Mouse (Mus musculus): Measurements from ENCODE around the gene Fbxo9.
A peak's percentile ranks its signal among the peaks of the same experiment; 100 is the strongest.
"Not testable (repeated sequence)": the region's sequence is repeated elsewhere in the genome, so short reads cannot be mapped to it uniquely, and the experiment has no call there.

Fbxo9 gene

GRCm38 (mm10) chr9:78107912-78108795 is 711 bp downstream of the Fbxo9 start:
- DNase-seq: peak; percentile 79

GRCm38 (mm10) chr9:78107582-78107911 is 1.3 kb downstream of the Fbxo9 start:
- DNase-seq: no peak

DNA sequence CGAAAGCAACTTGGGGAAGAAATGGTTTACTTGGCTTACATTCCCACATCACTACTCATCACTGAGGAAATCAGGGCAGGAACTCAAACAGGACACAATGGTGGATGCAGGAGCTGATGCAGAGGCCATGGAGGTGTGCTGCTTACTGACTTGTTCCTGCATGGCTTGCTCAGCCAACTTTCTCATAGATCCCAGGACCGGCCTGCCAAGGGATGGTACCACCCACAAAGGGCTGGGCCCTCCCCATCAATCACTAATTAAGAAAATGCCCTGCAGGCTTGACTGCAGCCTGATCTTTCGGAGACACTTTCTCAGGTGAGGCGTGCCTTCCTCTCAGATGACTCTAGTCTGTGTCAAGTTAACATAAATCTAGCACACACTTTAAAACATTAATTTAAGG is 2.0 kb downstream of the Fbxo9 start:
- no peak for DNase-seq

DNA sequence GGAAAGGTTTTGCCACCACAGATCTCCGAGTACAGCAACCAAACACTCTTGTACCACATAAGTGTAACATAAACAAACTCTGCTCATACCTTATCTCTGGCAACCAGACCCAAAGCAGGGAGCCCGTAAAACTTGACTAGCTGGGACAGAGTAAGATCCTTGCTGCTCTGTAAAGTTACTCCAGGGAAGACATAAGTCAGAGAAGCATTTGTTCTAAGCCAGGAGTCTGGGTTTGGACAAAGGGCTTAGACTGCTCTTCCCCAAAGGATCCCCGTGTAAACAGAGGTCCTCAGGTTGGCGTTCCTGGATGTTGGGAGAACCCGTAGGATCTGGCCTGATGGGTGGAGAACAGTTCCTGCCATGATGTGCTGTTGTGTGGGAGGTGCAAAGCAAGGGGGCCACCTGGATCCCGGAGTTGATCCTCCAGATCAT is 3.3 kb downstream of the Fbxo9 start:
- DNase-seq: no peak

DNA sequence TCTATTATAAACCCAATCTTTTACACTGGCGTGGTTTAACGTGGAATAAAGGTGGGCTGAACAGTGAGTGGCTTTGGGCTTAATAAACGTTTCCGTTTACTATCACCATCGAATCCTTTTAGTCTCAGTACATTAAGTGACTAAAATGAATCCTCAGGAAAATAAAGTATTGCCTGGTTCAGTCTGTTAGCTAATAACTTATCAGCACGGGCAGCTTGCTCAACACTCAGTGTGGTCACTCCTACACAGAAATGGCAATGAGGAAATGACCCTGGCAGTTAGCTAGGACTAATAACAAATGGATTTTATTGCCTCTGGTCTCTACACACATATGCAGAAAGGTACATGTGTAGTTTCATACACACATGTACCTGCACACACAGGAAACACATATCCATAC is 3.9 kb downstream of the Fbxo9 start:
- DNase-seq: no peak

- DNase-seq: no peak
Observed at GRCm38 (mm10) chr9:78103965-78104560, 4.8 kb downstream of the Fbxo9 start.

- no peak for DNase-seq
Observed at GRCm38 (mm10) chr9:78101431-78101830, 7.4 kb downstream of the Fbxo9 start.

- no peak for DNase-seq
Observed at GRCm38 (mm10) chr9:78100956-78101355, 7.9 kb downstream of the Fbxo9 start.

GRCm38 (mm10) chr9:78096376-78096775 is 12.5 kb downstream of the Fbxo9 start:
- DNase-seq: no peak

DNA sequence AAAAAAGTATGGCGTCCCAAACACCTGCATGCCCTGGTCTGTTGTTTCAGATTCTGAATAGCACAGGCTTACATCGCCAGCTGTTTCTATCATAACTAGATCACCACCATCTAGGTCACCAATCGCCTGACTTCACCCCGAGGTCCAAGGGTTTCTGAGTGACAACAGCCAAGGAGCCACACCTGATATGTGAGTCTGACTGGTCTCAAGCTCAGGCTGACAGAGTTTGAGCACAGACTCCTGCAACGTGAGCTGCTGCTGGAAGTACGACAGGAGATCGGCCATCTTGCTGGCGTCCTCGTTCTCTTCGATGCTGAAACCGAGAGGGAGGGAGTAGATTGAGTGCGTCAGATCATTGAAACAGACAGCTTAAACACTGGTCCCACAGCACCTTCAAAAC is 13.2 kb downstream of the Fbxo9 start:
- no peak for DNase-seq

DNA sequence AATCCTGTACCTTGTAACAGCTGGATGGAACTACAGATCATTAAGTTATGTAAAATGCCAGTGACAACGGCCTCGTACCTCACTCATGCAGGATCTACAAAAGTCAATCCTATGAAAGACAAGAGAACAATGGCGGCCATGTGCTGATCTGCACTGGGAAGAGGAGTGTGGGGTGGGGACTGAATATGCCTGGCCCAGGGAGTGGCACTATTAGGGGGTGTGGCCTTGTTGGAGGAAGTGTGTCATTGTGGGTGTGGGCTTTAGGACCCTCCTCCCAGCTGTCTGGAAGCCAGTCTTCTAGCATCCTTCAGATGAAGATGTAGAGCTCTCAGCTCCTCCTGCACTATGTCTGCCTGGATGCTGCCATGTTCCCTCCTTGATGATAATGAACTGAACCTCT is 18.3 kb downstream of the Fbxo9 start:
- DNase-seq: no peak

- no peak for DNase-seq
Observed at GRCm38 (mm10) chr9:78089906-78090305, 19.0 kb downstream of the Fbxo9 start.

- DNase-seq: no peak
Observed at GRCm38 (mm10) chr9:78088971-78089370, 19.9 kb downstream of the Fbxo9 start.

DNA sequence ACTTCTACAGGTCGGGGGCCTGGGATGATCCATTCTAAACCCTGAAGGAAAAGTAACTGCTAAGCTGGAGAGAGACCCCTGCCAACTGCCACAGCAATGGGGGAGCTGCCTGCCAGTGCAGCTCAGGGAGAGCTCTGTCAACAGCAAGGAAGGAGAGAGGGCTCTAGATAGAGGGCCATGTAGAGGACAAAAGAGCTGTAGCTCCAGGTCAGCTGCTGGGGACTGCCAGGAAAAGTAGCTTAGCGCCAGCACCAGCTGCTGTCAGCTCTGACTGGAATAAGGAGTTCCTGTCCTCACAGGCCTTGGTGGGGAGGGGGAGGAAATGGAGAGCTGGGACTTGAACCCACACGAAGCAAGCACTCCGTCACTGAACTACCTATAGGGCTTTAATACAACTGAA is 20.3 kb downstream of the Fbxo9 start:
- no peak for DNase-seq

DNA sequence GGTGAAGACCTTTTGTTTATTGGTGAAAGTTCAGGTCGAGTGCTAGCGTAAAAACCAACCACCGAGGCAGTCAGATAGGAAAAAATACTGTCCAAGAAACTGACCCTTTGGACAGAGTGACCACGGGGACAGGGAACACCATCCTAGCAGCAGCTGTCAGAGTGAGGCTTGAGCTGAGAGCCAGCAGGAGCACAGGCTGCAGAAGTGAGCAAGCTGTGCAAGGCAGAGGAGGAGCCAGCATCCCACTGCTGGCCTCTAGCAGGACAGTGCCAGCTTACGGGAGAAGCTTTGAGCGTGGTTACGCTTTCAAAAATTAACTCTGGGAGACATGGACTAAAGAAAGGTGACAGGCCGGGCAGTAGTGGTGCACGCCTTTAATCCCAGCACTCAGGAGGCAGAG is 21.1 kb downstream of the Fbxo9 start:
- no peak for DNase-seq

DNA sequence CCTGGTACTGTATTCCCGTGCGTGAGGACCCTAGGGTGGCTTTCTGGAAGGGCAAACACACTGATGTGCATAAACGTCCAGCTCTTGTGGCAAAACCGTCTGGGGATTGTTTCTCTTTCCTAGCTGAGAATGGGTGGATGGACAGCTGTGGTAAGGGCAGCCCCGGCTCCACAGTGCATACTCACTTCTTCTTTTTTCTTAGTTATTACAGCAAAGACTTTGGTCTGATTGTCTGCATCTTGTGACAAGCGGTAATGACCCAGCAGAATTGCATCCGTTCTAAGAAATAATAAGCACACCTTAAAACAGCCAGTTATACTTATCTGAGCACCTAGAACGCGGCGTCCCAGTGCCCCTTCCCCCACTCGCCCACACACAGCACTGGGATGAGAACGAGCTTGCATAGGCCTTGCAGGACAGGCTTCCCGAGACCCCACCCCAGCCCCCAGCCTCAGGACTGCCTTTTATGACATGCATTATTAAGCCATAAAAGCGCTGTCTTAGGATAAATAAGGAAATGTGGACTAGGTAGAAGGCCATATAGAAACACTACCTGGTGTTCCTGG is 23.1 kb downstream of the Fbxo9 start:
- DNase-seq: no peak

DNA sequence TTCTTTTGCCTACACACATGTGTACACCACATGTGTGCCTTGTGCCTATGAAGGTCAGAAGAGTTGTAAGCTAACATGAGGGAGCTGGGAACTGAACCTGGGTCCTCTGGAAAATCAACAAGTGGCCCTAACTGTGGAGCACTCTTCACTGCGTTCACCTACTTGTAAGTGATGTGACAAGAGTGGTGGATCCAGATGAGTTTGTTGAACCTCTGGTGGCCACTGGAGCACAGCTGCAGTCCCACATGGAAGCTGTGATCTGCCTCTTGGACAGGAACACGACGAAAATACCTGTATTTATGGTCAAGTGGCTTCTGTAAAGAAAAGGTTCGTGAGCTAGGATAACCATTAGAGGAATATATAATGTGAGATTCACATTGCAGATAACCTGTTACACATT is 24.5 kb downstream of the Fbxo9 start:
- DNase-seq: no peak

DNA sequence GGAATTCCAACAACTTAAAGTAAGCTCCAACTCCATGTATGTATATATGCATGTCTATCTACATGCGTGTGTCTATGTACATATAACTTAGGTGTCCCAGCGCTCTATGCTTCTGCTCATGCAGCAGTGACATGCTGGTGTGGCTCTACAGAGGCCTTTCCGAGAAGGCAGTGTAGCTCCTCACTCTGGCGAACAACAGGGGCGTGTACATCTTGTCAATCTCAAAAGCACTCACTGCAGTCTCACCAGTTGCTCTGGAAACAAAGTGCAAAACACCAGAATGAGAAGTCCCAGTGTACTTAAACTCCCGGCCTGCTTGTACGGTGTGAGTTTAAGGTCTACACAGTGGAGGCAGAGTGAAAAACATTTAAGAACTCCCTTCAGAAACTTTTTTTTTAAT is 27.0 kb downstream of the Fbxo9 start:
- no peak for DNase-seq

DNA sequence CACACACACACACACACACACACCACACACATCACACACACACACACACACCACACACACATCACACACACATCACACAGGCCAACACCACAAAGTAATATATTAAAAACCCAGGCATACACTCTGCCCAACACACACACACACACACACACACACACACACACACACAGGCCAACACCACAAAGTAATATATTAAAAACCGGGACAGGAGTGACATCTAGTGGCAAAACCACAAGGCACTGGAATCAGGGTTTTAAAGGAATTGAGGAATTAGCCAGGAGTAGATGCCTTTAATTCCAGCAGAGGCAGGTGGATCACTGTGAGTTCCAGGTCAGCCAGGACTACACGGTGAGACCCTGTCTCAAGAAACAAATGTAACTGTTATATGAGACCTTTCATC is 30.6 kb downstream of the Fbxo9 start:
- DNase-seq: no peak

DNA sequence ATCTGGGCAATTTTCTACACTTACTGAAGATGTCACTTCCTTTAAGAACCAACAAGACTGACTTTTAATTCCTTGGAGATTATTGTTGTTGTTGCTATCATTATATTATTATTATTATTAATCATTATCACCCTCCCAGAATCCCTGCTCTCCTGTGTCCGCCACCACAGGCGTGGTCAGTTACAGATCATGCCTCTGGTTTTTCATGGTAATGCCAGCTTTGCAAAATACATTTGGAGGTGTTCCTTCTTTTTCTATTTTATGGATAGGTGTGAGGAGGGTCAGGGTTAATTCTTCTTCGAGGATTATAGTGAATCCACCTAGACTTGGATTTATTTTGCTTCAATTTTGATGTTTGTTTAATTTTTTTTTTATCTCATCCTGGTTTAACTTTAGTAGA is 33.6 kb downstream of the Fbxo9 start:
- no peak for DNase-seq

DNA sequence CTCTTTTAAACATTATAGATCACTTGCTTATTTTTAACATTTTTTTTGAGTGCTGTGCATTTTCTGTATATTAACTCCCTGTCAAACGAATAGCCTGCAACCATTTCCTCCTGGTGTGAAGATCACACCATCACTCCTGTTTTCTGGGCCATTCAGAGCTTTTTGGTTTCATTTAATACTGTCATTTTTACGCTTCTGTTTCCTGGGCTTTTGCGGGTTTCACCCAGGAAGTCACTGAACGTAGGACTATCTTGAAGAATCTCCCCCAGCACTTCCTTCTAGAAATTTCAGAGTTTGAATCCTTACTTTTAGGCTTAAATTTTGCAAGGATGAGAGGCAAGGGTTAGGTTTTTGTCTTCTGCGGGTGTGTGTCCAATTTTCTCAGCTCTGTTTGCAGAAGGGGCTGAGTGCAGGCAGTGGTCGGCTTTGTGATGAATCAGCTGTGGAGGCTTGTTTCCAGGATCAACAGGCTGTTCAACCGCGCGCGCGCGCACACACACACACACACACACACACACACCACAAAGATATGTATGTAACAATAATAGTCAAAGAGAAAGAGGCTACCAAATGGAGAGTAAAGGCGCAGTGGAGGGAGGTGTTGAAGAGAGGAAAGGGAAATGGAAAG is 35.0 kb downstream of the Fbxo9 start:
- DNase-seq: no peak

DNA sequence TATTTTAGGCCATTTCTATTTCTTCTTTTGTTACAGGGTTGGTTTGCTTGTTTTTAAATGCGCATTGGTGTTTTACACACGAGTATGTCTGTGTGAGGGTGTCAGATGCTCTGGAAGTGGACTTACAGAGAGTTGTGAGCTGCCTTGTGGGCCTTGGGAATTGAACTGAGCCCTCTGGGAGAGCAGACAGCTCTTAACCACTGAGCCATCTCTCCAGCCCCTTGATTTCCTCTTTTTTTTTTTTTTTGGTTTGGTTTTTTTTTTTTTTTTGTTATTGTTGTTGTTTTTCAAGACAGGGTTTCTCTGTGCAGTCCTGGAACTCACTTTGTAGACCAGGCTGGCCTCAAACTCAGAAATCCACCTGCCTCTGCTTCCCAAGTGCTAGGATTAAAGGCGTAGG is 35.6 kb downstream of the Fbxo9 start:
- not testable (repeated sequence) for DNase-seq

- no peak for DNase-seq
Observed at GRCm38 (mm10) chr9:78071626-78072025, 37.2 kb downstream of the Fbxo9 start.

GRCm38 (mm10) chr9:78070496-78070895 is 38.4 kb downstream of the Fbxo9 start:
- no peak for DNase-seq

Data from lung, postnatal 14 days (tissue).